Mouse (Mus musculus): ENCODE results near the gene Cxcr6. TPM values are rescaled to one million over a fixed set of nuclear protein-coding genes. Genes with fewer than 3 reads are reported as not detected.

The Cxcr6 gene
- polyA plus RNA-seq, 1 experiment: 0.05 TPM

- Histone ChIP-seq H3K27ac (ENCODE audit: control insufficient read depth, insufficient read depth, low read depth, low read length) (peak overlapping the region; percentile 13; the same call in 1 of the 2 replicates), H3K4me1 (ENCODE audit: control insufficient read depth, insufficient read depth, low read length) (no peaks in the 10 kb centered on the region; the same call in 1 of the 2 replicates), H3K36me3 (ENCODE audit: control insufficient read depth, insufficient read depth, low read length) (no peaks in the 10 kb centered on the region), H3K27me3 (ENCODE audit: control insufficient read depth, insufficient read depth, low read length) (no peaks in the 10 kb centered on the region), H3K4me3 (ENCODE audit: control insufficient read depth, low read depth, low read length) (no peak overlapping the region)
- TF ChIP-seq POLR2A (IDR thresholded peaks at IDR 0.05; ENCODE audit: control insufficient read depth, low read depth, low read length) (no peak), CTCF (IDR thresholded peaks at IDR 0.05; ENCODE audit: control insufficient read depth, insufficient read depth, insufficient replicate concordance, low read depth, low read length) (no peak)
Observed at GRCm38 (mm10) chr9:123849976-123850695, 43.9 kb downstream of the Cxcr6 start.

GRCm38 (mm10) chr9:123850705-123851061 lies 44.4 kb downstream of the Cxcr6 start:
- H3K4me3 ChIP-seq (ENCODE audit: control insufficient read depth, low read depth, low read length): peak overlapping the region; percentile 91
- H3K27me3 ChIP-seq (ENCODE audit: control insufficient read depth, insufficient read depth, low read length): no peaks in the 10 kb centered on the region
- TF ChIP-seq CTCF (IDR thresholded peaks at IDR 0.05; ENCODE audit: control insufficient read depth, insufficient read depth, insufficient replicate concordance, low read depth, low read length): no peak
- no peak for TF ChIP-seq POLR2A (IDR thresholded peaks at IDR 0.05; ENCODE audit: control insufficient read depth, low read depth, low read length)
- peak overlapping the region; percentile 90 for H3K27ac ChIP-seq (ENCODE audit: control insufficient read depth, insufficient read depth, low read depth, low read length)
- H3K4me1 ChIP-seq (ENCODE audit: control insufficient read depth, insufficient read depth, low read length): no peaks in the 10 kb centered on the region; the same call in 1 of the 2 replicates
- no peaks in the 10 kb centered on the region for H3K36me3 ChIP-seq (ENCODE audit: control insufficient read depth, insufficient read depth, low read length)

GRCm38 (mm10) chr9:123851062-123851712 lies 44.9 kb downstream of the Cxcr6 start:
- no peaks in the 10 kb centered on the region for H3K27me3 ChIP-seq (ENCODE audit: control insufficient read depth, insufficient read depth, low read length)
- H3K36me3 ChIP-seq (ENCODE audit: control insufficient read depth, insufficient read depth, low read length): no peaks in the 10 kb centered on the region
- peak overlapping the region; percentile 91 for H3K4me3 ChIP-seq (ENCODE audit: control insufficient read depth, low read depth, low read length)
- peak overlapping the region; percentile 90 for H3K27ac ChIP-seq (ENCODE audit: control insufficient read depth, insufficient read depth, low read depth, low read length)
- TF ChIP-seq POLR2A (IDR thresholded peaks at IDR 0.05; ENCODE audit: control insufficient read depth, low read depth, low read length) (no peak), CTCF (IDR thresholded peaks at IDR 0.05; ENCODE audit: control insufficient read depth, insufficient read depth, insufficient replicate concordance, low read depth, low read length) (no peak)
- no peaks in the 10 kb centered on the region; the same call in 1 of the 2 replicates for H3K4me1 ChIP-seq (ENCODE audit: control insufficient read depth, insufficient read depth, low read length)

- Histone ChIP-seq H3K27ac (ENCODE audit: control insufficient read depth, insufficient read depth, low read depth, low read length) (peak within 1 kb of the TSS; percentile 90), H3K4me1 (ENCODE audit: control insufficient read depth, insufficient read depth, low read length) (no peaks in the 10 kb centered on the region; the same call in 1 of the 2 replicates), H3K4me3 (ENCODE audit: control insufficient read depth, low read depth, low read length) (peak within 1 kb of the TSS; percentile 91), H3K36me3 (ENCODE audit: control insufficient read depth, insufficient read depth, low read length) (no peaks in the 10 kb centered on the region), H3K27me3 (ENCODE audit: control insufficient read depth, insufficient read depth, low read length) (no peaks in the 10 kb centered on the region)
- TF ChIP-seq CTCF (IDR thresholded peaks at IDR 0.05; ENCODE audit: control insufficient read depth, insufficient read depth, insufficient replicate concordance, low read depth, low read length) (0 out of 2 replicates have a peak, but pooled peaks have one; percentile 1), POLR2A (IDR thresholded peaks at IDR 0.05; ENCODE audit: control insufficient read depth, low read depth, low read length) (peak; percentile 80)
Observed at GRCm38 (mm10) chr9:123851713-123852448, 45.6 kb downstream of the Cxcr6 start, which contains the start of gene Fyco1. Gene Fyco1 (minus strand): TSS chr9:123851899.

- no peaks in the 10 kb centered on the region for H3K27me3 ChIP-seq (ENCODE audit: control insufficient read depth, insufficient read depth, low read length)
- no peaks in the 10 kb centered on the region; the same call in 1 of the 2 replicates for H3K4me1 ChIP-seq (ENCODE audit: control insufficient read depth, insufficient read depth, low read length)
- H3K36me3 ChIP-seq (ENCODE audit: control insufficient read depth, insufficient read depth, low read length): no peaks in the 10 kb centered on the region
- H3K4me3 ChIP-seq (ENCODE audit: control insufficient read depth, low read depth, low read length): peak overlapping the region; percentile 91; the same call in 1 of the 2 replicates
- TF ChIP-seq CTCF (IDR thresholded peaks at IDR 0.05; ENCODE audit: control insufficient read depth, insufficient read depth, insufficient replicate concordance, low read depth, low read length): no peak
- no peak for TF ChIP-seq POLR2A (IDR thresholded peaks at IDR 0.05; ENCODE audit: control insufficient read depth, low read depth, low read length)
- peak overlapping the region; percentile 75 for H3K27ac ChIP-seq (ENCODE audit: control insufficient read depth, insufficient read depth, low read depth, low read length)
Observed at GRCm38 (mm10) chr9:123852449-123853390, 46.4 kb downstream of the Cxcr6 start.

GRCm38 (mm10) chr9:123856836-123857235 lies 50.6 kb downstream of the Cxcr6 start:
- H3K27ac ChIP-seq (ENCODE audit: control insufficient read depth, insufficient read depth, low read depth, low read length): no peak overlapping the region
- H3K36me3 ChIP-seq (ENCODE audit: control insufficient read depth, insufficient read depth, low read length): no peaks in the 10 kb centered on the region
- H3K27me3 ChIP-seq (ENCODE audit: control insufficient read depth, insufficient read depth, low read length): no peaks in the 10 kb centered on the region
- no peaks in the 10 kb centered on the region; the same call in 1 of the 2 replicates for H3K4me1 ChIP-seq (ENCODE audit: control insufficient read depth, insufficient read depth, low read length)
- H3K4me3 ChIP-seq (ENCODE audit: control insufficient read depth, low read depth, low read length): no peak overlapping the region
- TF ChIP-seq CTCF (IDR thresholded peaks at IDR 0.05; ENCODE audit: control insufficient read depth, insufficient read depth, insufficient replicate concordance, low read depth, low read length) (no peak), POLR2A (IDR thresholded peaks at IDR 0.05; ENCODE audit: control insufficient read depth, low read depth, low read length) (no peak)

Other genes starting within 250 kb of the Cxcr6 start
- gene Slc6a20b, start 173.9 kb upstream of the Cxcr6 start, polyA plus RNA-seq (2012; rRNA removed): 2.2 and 2.4 TPM in 2 replicates
- 0.04 TPM in 1 of 2 replicates, not detected in the other for gene Ccr9, start 128.0 kb upstream of the Cxcr6 start, polyA plus RNA-seq (2012; rRNA removed)
- 4.5 and 5.9 TPM in 2 replicates for gene Slc6a20a, start 127.6 kb upstream of the Cxcr6 start, polyA plus RNA-seq (2012; rRNA removed)
- gene Lztfl1, start 88.8 kb upstream of the Cxcr6 start, polyA plus RNA-seq (2012; rRNA removed): 28.6 and 35.9 TPM in 2 replicates
- gene Fyco1, start 45.4 kb downstream of the Cxcr6 start, polyA plus RNA-seq (2012; rRNA removed): 18.6 and 25.5 TPM in 2 replicates
- gene Xcr1, start 55.6 kb downstream of the Cxcr6 start, polyA plus RNA-seq (2012; rRNA removed): 0.10 and 0.20 TPM in 2 replicates
- gene Ccr1, start 162.2 kb downstream of the Cxcr6 start, polyA plus RNA-seq (2012; rRNA removed): 0.06 and 0.16 TPM in 2 replicates
- gene Ccr1l1, start 171.9 kb downstream of the Cxcr6 start, polyA plus RNA-seq (2012; rRNA removed): not detected in 2 replicates
- 0.05 and 0.06 TPM in 2 replicates for gene Ccr3, start 215.5 kb downstream of the Cxcr6 start, polyA plus RNA-seq (2012; rRNA removed)